Mouse (Mus musculus): Measurements from ENCODE around the gene Cd27. TPM values are rescaled to one million over a fixed set of nuclear protein-coding genes. Genes with fewer than 3 reads are reported as not detected.

Cd27 gene
- polyA plus RNA-seq, 1 experiment from 2014 or later = 0.22 TPM

DNA sequence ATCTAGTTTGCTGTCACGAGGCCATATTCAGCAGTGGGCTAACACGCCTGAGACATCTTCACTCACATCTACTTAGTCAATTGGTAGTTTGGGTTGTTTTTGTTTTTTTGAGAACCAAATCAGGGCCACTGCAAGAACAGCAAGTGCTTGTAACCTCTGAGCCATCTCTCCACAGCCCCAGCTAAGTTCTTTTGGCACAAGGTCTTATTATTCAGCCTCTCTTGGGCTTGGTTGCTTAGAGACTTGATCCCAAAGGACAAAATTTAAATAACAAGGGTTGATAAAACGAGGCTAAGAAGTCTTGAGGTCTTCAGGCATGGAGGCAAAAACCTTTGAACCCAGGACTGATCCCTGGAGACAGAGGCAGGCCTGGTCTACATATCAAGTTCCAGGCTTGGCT, 40.5 kb downstream of the Cd27 start:
- ATAC-seq (replicated peaks; ENCODE audit: insufficient number of reproducible peaks, low FRiP score, low TSS enrichment, low read depth) (no peak), DNase-seq (ENCODE audit: low spot score) (no peak)
- Histone ChIP-seq H3K9ac (replicated peaks; ENCODE audit: low read length) (no peak overlapping the region), H3K9me3 (replicated peaks; ENCODE audit: control insufficient read depth, low read length) (no peaks in the 10 kb centered on the region), H3K27ac (replicated peaks; ENCODE audit: low read depth, low read length) (no peak overlapping the region), H3K4me1 (ENCODE audit: control insufficient read depth, insufficient read depth, low read length) (peaks cover 3% of the 10 kb centered on the region; the same call in 1 of the 2 replicates), H3K4me2 (ENCODE audit: low read depth, low read length) (no peak overlapping the region), H3K4me3 (ENCODE audit: low read depth, low read length) (no peak overlapping the region), H3K36me3 (replicated peaks; ENCODE audit: control insufficient read depth, insufficient read depth, low read depth, low read length) (no peaks in the 10 kb centered on the region; the same call in 1 of the 2 replicates), H3K27me3 (ENCODE audit: control insufficient read depth, insufficient read depth, low read length) (no peaks in the 10 kb centered on the region)
- WGBS = 52% methylated on average over 3 of the region's 3 CpGs

DNA sequence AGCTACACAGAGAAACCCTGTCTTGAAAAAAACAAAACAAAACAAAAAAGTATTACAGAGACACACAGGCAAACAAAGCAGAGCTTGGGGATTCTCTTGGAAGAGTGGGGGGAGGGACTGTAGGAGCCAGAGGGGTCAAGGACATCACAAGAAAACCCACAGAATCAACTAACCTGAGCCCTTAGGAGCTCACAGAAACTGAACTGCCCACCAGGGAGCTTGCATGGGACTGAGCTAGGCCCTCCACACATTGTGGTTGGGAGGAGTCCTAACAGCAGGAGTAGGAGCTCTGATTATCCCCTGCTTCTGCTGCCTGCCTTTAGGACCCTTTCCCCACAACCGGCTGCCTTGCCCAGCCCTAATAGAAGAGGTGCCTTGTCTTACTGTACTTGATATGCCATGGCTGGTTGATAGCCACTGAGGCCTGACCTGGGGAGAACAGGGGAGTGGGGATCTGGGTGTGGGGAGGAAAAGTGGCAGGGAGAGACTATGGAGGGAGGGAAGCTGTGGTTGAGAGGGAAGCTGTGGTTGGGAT, 41.2 kb downstream of the Cd27 start:
- no peak for ATAC-seq (replicated peaks; ENCODE audit: insufficient number of reproducible peaks, low FRiP score, low TSS enrichment, low read depth)
- H3K4me2 ChIP-seq (ENCODE audit: low read depth, low read length) = no peak overlapping the region
- no peak overlapping the region for H3K4me3 ChIP-seq (ENCODE audit: low read depth, low read length)
- H3K27me3 ChIP-seq (ENCODE audit: control insufficient read depth, insufficient read depth, low read length) = no peaks in the 10 kb centered on the region
- H3K36me3 ChIP-seq (replicated peaks; ENCODE audit: control insufficient read depth, insufficient read depth, low read depth, low read length) = no peaks in the 10 kb centered on the region; the same call in 1 of the 2 replicates
- no peak for DNase-seq (ENCODE audit: low spot score)
- peaks cover 3% of the 10 kb centered on the region; the same call in 1 of the 2 replicates for H3K4me1 ChIP-seq (ENCODE audit: control insufficient read depth, insufficient read depth, low read length)
- 35% methylated on average over 1 of the region's 1 CpGs for WGBS
- H3K9me3 ChIP-seq (replicated peaks; ENCODE audit: control insufficient read depth, low read length) = no peaks in the 10 kb centered on the region
- no peak overlapping the region for H3K9ac ChIP-seq (replicated peaks; ENCODE audit: low read length)
- no peak overlapping the region for H3K27ac ChIP-seq (replicated peaks; ENCODE audit: low read depth, low read length)

DNA sequence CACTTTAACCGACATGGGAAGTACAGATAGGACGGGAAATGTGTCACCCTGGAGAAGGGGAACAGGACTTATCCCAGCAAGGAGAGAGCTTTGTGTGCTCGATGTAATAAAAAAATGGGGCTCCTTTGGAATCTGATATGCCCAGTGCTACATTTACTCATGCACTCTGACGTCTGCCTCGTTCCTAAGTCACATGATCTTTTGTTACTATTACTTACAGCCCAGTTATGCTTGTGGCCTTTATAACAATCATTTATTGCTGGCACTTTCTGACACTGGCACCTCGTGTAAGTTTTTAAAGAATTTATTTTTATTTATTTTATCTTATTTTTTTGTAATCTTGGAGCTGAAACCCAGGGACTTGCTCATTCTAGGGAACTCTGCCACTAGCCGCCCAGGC, 43.4 kb downstream of the Cd27 start:
- 69% methylated on average over 7 of the region's 7 CpGs for WGBS
- no peak overlapping the region for H3K4me2 ChIP-seq (ENCODE audit: low read depth, low read length)

DNA sequence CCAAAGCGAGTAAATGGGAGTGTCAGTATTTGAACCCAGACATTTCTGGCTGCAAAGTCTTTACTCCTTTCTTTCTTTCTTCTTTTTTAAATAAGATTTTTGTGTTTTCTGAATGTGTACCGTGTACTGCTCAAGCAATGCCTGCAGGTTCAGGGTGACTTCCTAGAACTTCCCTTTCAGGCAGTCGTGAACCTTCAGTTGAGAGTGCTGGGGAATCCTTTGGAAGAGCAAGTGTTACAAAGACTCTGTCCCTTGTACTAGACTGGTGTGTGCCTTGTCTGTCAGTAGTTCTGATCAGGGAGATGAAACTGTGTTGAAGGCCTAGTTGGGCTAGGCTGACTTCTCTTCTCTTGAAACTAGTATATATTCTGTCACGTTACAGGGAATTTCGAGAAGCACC, 44.0 kb downstream of the Cd27 start:
- peaks cover 3% of the 10 kb centered on the region; the same call in 1 of the 2 replicates for H3K4me1 ChIP-seq (ENCODE audit: control insufficient read depth, insufficient read depth, low read length)
- ATAC-seq (replicated peaks; ENCODE audit: insufficient number of reproducible peaks, low FRiP score, low TSS enrichment, low read depth) = no peak
- no peak overlapping the region for H3K27ac ChIP-seq (replicated peaks; ENCODE audit: low read depth, low read length)

More for the DNA sequence above, 43.4 kb downstream of the Cd27 start:
- H3K36me3 ChIP-seq (replicated peaks; ENCODE audit: control insufficient read depth, insufficient read depth, low read depth, low read length) = peaks cover 4% of the 10 kb centered on the region; the same call in 1 of the 2 replicates
- H3K9me3 ChIP-seq (replicated peaks; ENCODE audit: control insufficient read depth, low read length) = no peaks in the 10 kb centered on the region
- peaks cover 3% of the 10 kb centered on the region; the same call in 1 of the 2 replicates for H3K4me1 ChIP-seq (ENCODE audit: control insufficient read depth, insufficient read depth, low read length)
- H3K4me3 ChIP-seq (ENCODE audit: low read depth, low read length) = no peak overlapping the region
- no peak for DNase-seq (ENCODE audit: low spot score)
- ATAC-seq (replicated peaks; ENCODE audit: insufficient number of reproducible peaks, low FRiP score, low TSS enrichment, low read depth) = no peak
- no peaks in the 10 kb centered on the region for H3K27me3 ChIP-seq (ENCODE audit: control insufficient read depth, insufficient read depth, low read length)
- no peak overlapping the region for H3K27ac ChIP-seq (replicated peaks; ENCODE audit: low read depth, low read length)
- no peak overlapping the region for H3K9ac ChIP-seq (replicated peaks; ENCODE audit: low read length)

DNA sequence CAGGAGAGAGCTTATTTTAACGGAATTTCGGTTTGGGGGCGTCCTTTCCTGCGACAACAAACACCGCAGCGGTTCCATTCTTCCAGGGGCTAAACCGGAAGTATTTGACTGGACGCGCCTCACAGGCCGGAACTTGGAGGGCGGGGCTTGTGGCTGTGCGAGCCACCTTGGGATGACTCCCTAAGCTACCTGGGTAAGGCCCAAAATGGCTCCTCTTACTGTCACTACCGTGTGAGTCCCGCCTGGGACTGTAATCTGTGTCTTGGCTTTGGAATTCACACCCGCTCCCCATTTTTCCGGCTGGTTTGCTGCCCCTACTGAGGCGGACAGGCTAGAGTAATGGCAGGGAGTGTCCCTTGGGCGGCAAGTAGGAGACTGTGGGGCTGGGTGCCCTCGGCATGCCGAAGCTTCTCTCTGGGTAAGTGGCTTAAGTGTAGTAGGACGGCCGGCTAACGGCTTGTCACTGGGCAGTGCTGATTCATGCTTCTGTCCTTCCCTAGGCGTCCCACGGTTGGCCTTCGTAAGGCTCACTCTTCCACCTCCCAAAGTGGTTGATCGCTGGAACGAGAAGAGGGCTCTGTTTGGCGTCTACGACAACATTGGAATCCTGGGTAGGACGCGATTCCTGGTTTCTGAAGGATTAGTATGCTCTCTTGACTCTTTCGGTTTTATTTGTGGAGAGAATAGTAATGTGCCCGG, 44.6 kb downstream of the Cd27 start:
- Histone ChIP-seq H3K9ac (replicated peaks; ENCODE audit: low read length) (peak overlapping the region; percentile 80), H3K4me3 (ENCODE audit: low read depth, low read length) (peak overlapping the region; percentile 72), H3K4me2 (ENCODE audit: low read depth, low read length) (peak overlapping the region; percentile 79), H3K9me3 (replicated peaks; ENCODE audit: control insufficient read depth, low read length) (no peaks in the 10 kb centered on the region), H3K27me3 (ENCODE audit: control insufficient read depth, insufficient read depth, low read length) (no peaks in the 10 kb centered on the region), H3K27ac (replicated peaks; ENCODE audit: low read depth, low read length) (peak overlapping the region; percentile 99), H3K36me3 (replicated peaks; ENCODE audit: control insufficient read depth, insufficient read depth, low read depth, low read length) (peaks cover 10% of the 10 kb centered on the region), H3K4me1 (ENCODE audit: control insufficient read depth, insufficient read depth, low read length) (peaks cover 3% of the 10 kb centered on the region; the same call in 1 of the 2 replicates)
- ATAC-seq (replicated peaks; ENCODE audit: insufficient number of reproducible peaks, low FRiP score, low TSS enrichment, low read depth) = peak; percentile 89
- peak; percentile 97 for DNase-seq (ENCODE audit: low spot score)
- 1% methylated on average over 34 of the region's 34 CpGs for WGBS

More for the DNA sequence above, 44.0 kb downstream of the Cd27 start:
- no peaks in the 10 kb centered on the region for H3K27me3 ChIP-seq (ENCODE audit: control insufficient read depth, insufficient read depth, low read length)
- H3K9ac ChIP-seq (replicated peaks; ENCODE audit: low read length) = peak overlapping the region; percentile 80
- 45% methylated on average over 5 of the region's 5 CpGs for WGBS
- H3K4me3 ChIP-seq (ENCODE audit: low read depth, low read length) = peak overlapping the region; percentile 72
- H3K36me3 ChIP-seq (replicated peaks; ENCODE audit: control insufficient read depth, insufficient read depth, low read depth, low read length) = peaks cover 6% of the 10 kb centered on the region
- no peaks in the 10 kb centered on the region for H3K9me3 ChIP-seq (replicated peaks; ENCODE audit: control insufficient read depth, low read length)
- DNase-seq (ENCODE audit: low spot score) = no peak
- peak overlapping the region; percentile 79 for H3K4me2 ChIP-seq (ENCODE audit: low read depth, low read length)

DNA sequence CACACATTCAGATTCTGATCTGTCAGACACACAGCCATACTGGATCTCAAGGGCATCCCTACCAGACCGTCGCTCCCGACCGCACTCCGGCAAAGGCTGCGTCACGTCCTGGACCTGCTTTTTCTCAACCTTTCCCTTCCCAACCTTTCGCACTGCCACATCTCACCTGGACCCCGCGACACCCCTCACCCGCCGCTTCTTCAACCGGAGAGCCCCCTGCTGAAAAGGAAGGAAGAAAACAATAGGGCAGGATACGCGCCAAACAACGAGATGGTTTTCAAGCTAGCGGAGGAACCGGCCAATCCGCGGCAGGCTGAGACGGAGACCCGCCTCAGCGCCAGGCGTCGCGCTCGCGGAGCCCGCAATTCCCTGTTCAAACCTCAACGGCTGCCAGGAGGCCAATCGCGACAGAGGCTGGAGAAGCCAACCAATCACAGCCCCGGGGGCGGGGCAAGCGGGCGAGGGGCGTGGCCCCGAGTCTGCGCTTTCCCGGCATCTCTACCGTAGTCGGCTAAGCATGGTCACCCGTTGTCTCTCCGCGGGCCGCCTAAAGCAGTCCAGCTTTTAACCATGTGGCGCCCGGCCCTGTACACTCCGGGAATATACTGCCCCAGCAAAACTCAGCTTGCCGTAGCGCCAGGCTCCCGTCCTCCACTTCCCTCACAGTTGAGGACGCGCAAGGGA, 45.3 kb downstream of the Cd27 start, which contains the start of the genes Ncapd2 and Mrpl51:
TSS of gene Ncapd2 (minus strand) at position 370 of the 684 bp plus-strand sequence.
TSS of gene Mrpl51 (plus strand) at position 470 of the 684 bp plus-strand sequence.
- peak within 1 kb of the TSS; percentile 80 for H3K9ac ChIP-seq (replicated peaks; ENCODE audit: low read length)
- ATAC-seq (replicated peaks; ENCODE audit: insufficient number of reproducible peaks, low FRiP score, low TSS enrichment, low read depth) (peak; percentile 90), DNase-seq (ENCODE audit: low spot score) (peak; percentile 99)
- H3K4me1 ChIP-seq (ENCODE audit: control insufficient read depth, insufficient read depth, low read length) = peaks cover 3% of the 10 kb centered on the region; the same call in 1 of the 2 replicates
- H3K27ac ChIP-seq (replicated peaks; ENCODE audit: low read depth, low read length) = peak within 1 kb of the TSS; percentile 99
- peak within 1 kb of the TSS; percentile 79 for H3K4me2 ChIP-seq (ENCODE audit: low read depth, low read length)
- no peaks in the 10 kb centered on the region for H3K27me3 ChIP-seq (ENCODE audit: control insufficient read depth, insufficient read depth, low read length)
- peak within 1 kb of the TSS; percentile 72 for H3K4me3 ChIP-seq (ENCODE audit: low read depth, low read length)
- under 1% methylated on average over 54 of the region's 54 CpGs for WGBS
- no peaks in the 10 kb centered on the region for H3K9me3 ChIP-seq (replicated peaks; ENCODE audit: control insufficient read depth, low read length)
- H3K36me3 ChIP-seq (replicated peaks; ENCODE audit: control insufficient read depth, insufficient read depth, low read depth, low read length) = peaks cover 10% of the 10 kb centered on the region

DNA sequence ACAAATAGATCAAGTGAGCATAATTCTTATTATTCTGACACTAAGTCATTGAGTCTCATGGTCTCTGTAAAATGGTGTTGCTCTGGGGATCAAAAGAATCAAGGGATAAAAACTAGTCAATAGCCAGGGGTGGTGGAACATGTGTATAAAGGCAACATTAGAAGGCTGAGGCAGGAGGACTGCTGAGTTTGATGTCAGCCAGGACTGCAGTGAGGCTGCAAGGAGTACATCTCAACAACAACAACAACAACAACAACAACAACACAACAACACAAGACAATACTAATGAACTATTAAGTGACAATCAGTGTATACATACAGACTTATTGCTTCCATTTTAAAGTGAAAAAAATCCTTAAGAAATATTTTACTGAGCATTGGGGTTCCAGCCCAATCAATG, 46.0 kb downstream of the Cd27 start:
- Histone ChIP-seq H3K36me3 (replicated peaks; ENCODE audit: control insufficient read depth, insufficient read depth, low read depth, low read length) (peaks cover 15% of the 10 kb centered on the region), H3K4me2 (ENCODE audit: low read depth, low read length) (peak overlapping the region; percentile 57), H3K4me1 (ENCODE audit: control insufficient read depth, insufficient read depth, low read length) (peaks cover 3% of the 10 kb centered on the region; the same call in 1 of the 2 replicates), H3K27me3 (ENCODE audit: control insufficient read depth, insufficient read depth, low read length) (no peaks in the 10 kb centered on the region), H3K4me3 (ENCODE audit: low read depth, low read length) (peak overlapping the region; percentile 72), H3K9ac (replicated peaks; ENCODE audit: low read length) (peak overlapping the region; percentile 80), H3K27ac (replicated peaks; ENCODE audit: low read depth, low read length) (no peak overlapping the region), H3K9me3 (replicated peaks; ENCODE audit: control insufficient read depth, low read length) (no peaks in the 10 kb centered on the region)
- ATAC-seq (replicated peaks; ENCODE audit: insufficient number of reproducible peaks, low FRiP score, low TSS enrichment, low read depth) = no peak
- peak; percentile 32 for DNase-seq (ENCODE audit: low spot score)
